Mouse (Mus musculus) activated CD4-positive, CD25-positive, alpha-beta regulatory T cell, adult 4 months (primary cell): ENCODE measurements around the gene Gtf2h4. TPM values are rescaled to one million over a fixed set of nuclear protein-coding genes. Genes with fewer than 3 reads are reported as not detected.

ENCODE experiments used
- ATAC-seq: one replicate; pipeline ENCODE4 v1.8.0; 2017
- polyA plus RNA-seq, 2 experiments: library from polyadenylated mRNA; unstranded; fragments of 100-300 nt; shearing (Covaris generic); gene quantifications; one replicate each; pipeline ENCODE4 v1.2.1; 2017

Gene Gtf2h4
- polyA plus RNA-seq, 2 experiments from 2014 or later: 11.5 to 30.4 TPM

DNA sequence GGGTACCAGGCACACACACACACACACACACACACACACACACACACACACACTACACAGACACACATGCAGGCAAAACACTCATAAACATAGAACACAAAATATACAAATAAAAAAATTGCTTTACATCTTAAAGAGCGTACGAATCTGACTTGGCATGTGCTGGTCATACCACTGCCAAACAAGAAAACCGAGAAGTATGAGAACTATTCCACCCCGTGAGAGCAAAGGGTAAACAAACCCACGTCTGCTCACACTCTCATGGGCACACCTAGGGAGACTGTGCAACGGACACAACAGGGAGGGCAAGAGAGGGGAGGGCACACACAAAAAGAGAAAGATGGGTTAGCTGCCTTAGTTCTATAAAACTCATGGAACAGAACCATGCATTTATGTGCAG is 23.2 kb upstream of the Gtf2h4 start:
- ATAC-seq: no peak

DNA sequence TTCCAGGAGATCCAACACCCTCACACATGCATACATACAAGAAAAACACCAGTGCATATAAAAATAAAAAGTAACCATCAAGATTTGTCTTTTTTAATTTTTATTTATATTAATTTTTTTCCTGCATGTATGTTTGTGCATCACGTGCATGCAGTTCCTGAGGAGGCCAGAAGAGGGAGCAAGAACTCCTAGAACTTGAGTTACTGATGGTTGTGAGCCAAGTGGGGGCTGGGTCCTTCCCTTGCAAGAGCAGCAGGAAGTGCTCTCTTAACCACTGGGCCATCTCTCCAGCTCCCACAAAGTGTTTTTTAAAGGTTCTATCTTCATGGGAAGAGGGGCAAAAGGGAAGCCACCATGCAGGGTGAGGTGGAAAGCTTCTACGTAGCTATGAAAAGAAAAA is 21.8 kb upstream of the Gtf2h4 start:
- ATAC-seq: no peak

DNA sequence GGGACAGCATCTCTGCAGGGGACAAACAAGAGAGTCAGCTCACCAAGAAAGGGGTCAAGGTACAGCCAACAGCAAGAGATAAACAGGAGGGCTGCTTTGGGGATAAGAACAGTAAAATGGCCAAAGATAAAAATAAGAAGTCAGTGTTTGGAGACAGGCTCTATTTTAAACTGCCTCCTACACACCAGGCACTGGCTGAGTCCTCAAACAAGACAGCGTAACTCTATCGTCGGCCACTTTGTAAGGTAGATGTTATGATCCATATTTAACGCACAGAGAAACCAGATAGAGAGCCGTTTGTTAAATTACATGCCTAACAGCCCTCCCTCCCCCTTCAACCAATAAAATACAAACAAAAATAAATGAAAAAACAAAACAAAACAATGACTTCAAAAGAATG is 20.4 kb upstream of the Gtf2h4 start:
- ATAC-seq: no peak

DNA sequence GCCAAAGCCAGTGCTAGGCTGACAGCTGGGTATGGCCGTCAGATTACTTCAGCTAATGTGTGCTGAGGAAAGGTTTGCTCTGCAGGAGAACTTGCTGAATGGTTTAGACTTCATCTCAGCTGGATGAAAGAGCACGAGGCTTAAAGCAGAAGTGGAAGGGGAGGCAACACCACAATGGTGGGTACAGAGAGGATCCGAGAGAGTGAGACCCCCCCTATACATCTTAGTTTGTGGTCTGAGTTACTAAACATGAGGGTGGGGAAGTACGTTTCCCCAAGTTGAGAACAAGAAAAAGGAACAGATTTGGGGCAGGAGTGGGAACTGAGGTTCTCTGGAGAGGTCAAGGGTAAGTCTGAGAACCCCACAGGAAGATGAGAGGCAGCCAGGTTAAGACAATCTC is 18.8 kb upstream of the Gtf2h4 start:
- no peak for ATAC-seq

DNA sequence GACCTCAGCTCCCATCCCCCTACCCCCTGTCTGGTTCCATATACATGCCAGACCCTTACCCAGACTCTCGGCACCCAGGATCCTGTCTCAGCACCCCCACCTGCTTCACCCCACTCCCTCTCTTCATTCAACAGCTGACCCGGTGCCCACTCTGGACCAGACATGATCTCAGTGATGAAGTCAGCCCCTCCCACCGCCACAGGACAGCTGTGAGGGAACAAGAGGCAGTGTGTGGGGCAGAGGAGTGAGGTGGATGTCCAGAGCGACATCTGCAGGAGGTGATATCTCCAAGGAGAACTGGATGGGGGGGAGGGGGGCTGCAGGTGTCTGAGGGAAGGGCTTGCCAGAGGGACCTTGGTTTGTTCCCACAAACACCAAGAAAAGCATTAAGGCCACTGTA is 18.3 kb upstream of the Gtf2h4 start:
- ATAC-seq: no peak

DNA sequence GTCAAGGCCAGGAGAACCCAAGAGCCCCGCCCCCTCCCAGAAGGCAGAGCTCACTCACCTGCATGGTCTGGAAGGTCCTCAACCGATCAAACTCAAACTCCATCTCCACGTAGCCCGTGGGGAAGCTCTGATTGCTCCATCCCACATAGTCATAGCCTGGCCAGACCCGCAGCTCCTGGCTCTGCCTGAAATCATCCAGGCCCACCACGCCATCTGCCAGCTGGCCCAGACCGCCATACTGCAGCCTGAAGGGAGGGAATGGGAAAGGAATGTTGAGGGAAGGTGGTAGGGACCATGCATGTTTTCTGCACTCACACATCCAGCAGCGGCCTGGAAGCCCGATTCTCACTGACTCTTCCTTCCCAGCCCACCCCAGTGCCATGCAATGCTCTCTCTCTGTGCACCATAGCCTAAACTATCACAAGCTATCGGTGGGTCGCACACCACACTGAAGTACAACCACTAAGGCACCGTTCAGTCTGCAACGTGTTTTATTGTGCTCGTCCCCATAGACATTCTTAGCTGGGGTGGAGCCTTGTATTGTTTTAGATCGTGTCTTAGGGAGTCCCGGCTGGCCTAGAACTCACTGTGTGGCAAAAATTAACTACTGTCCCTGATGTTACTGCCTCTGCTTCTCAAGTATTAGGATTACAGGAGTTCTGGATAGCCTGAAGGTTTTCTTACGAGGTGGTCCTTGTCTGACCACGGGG is 16.6 kb upstream of the Gtf2h4 start:
- ATAC-seq: no peak

DNA sequence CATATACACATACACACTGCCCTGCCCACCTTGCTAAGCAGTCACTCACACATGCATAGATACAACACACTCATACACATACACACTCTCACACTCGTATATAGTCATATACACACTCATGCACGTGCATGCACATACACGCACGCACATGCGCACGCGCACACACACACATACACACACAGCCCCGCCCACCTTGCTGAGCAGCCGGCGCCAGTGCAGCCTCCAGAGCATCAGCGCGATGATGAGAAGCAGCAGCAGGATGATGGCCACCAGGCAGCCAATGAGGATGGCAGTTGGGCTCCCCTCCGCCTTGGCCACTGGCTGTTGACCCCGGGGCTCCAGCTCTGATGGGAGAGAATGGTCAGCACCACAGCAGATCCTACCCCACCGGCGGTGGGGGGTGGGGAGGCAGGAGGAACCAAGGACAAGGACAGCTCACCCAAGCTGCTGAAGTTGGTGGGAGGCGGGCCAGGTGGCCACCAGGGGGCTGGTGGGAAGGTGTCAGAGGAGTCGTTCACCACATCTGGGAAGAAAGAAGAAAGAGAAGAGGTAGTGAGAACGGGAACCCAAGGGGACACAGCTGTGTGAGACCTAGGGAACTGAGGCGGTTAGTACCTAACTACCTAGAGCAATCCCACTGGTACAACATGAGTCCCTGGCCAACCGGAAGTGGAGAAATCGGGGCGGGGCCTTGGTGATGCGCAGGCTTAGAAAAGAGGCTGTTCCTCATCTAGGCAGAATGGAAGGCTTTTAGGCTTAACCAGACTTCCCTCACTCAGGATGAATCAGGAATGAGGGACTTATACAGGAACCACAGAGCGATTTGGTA is 15.0 kb upstream of the Gtf2h4 start:
- ATAC-seq: no peak

DNA sequence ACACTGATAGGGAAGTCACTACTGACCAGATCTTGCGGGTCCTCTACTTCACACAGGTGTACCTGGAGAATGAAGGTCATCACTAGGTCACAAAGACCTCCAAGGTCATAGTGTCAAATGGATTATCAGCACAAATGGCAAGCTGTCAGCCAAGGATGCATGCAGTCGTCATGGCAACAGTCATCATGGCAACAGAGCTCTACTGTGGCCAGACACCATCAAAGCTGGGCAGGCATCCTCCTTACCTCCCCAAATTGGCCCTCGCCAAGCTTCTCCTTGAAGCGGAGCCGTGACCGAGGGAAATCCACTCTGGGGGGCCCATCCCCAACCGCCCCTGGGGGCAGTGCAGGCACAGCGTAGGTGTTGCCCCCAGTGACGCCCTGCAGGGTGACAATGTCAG is 11.5 kb upstream of the Gtf2h4 start:
- no peak for ATAC-seq

DNA sequence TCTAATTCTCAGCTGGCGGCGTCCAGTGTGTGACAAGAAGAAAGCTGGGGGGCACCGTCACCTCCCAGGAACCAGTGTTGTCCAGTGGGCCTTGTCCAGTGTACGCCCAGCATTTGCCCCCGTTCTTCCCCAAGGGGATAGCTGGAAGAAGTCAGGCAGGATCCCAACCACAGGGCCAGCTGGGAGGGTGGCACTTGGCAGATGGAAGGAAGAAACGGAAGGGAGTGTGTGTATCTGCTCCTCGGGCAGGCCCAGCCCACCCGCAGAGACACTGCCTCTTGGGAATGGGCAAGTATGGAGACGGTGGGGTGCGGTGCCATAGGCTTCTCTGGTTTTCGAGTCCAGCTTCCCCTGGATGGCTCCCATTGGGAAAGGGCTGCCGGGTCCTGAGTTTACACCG is 8.4 kb upstream of the Gtf2h4 start:
- ATAC-seq: no peak

DNA sequence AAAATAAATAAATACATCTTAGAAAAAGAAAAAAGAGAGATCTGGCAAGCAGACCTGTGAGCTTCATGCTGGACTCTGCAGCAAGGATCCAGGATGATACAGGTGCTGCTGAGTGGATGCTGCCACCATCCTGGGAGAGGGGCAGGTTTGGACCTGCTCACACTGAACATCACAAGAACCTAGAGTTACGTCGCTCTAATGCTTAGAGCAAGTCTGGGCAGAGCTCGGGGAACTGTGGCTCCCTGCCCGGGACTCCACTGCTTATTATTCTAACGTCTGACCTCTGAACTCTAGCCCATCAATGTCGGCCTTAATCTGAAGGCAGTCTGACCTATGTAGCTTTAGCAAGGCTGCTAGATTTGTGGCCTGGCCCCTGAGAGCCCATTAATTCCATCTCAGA is 7.1 kb upstream of the Gtf2h4 start:
- no peak for ATAC-seq

DNA sequence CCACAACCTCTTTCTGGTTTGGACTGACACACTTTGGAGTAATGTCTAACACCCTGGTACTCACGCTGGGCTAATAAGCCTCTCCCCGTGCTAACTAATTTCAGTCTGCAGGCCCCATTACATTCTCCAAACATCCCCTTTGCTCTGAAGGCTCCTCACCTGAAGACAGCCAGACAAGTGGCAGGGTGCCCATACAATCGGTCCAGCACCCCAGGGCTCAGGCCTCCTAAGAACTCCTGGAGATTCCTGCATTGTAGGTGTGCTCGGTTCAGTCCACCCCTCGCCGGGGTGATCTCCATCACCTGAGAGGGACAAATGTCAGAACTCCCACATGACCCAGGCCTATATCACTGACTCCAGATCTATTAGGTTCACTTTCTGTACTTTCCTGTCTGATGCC is 1.0 kb downstream of the Gtf2h4 start:
- ATAC-seq: no peak

DNA sequence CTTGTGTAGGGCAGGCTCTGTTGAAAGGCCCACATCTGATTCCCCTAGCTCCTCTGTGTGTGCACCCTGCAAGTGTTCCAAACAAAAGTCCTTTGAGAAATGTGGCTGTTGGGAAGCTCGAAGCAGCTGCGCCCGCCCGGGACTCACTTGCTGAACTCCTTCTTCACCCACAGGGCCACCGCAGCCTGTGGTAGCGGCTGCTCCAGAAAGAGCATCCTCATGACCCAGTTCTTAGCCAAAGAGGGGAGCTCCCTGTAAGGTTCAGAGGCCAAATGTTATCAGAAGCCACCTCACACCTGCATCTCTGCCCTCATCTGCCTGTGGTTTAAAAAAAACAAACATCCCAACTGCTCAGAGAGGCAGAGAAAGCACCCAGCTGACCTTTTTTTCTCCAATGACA is 1.7 kb downstream of the Gtf2h4 start:
- no peak for ATAC-seq

DNA sequence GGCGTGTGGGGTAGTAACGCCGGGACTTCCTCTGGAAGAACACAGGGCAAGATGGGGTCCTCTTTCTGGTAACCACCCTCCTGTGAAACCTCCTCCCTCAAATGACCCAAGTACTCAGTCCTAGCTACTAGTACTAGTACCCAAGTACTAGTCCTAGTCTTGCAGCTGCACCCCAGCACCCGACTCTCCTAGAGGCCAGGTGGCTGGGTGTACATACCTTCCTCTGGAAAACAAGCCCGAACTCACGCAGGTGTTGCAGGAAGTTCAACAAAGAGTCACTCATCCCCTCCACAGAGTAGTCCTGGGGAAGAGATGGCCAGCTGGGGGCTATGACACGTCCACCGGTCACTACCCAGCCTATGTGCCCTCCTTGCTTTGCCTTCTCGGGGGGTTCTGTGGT is 3.8 kb downstream of the Gtf2h4 start:
- no peak for ATAC-seq

DNA sequence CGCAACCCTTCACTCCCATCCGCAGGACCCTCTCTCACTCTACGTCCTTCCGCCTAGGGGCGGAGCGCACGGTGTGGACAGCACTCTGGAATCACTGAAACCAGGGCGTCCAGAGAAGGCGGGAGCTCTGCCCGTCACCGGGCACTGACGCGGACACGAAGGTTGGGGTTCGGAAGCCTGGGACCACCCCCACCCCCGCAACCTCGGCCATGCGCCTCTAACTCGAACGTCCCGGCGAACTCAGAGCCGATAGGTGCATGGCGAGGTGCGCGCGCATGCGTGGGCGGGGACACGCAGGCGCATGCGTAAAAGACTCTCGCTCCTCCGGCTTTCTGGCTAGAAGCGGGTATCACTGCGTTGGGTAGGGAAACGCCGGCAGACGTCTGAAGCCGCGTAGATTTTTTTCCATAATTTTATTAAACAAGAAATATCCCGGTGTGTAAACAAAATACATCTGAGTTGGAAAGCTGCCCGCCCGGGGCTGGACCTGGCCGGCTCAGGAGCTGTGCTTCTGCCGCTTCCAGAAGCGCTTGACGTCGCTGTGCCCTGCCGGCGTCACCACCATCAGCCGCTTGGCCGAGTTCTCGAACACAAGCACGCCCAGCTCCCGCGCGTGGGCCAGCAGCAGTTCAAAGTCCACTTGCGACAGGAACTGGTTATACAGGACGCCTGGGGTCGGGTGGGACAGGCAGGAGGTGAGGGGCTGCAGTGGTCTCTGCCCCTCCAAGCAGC is 6.0 kb downstream of the Gtf2h4 start, which contains the start of gene Vars2:
Vars2 (minus strand) TSS at position 259 of the 732 bp plus-strand sequence.
- peak; percentile 86 for ATAC-seq

DNA sequence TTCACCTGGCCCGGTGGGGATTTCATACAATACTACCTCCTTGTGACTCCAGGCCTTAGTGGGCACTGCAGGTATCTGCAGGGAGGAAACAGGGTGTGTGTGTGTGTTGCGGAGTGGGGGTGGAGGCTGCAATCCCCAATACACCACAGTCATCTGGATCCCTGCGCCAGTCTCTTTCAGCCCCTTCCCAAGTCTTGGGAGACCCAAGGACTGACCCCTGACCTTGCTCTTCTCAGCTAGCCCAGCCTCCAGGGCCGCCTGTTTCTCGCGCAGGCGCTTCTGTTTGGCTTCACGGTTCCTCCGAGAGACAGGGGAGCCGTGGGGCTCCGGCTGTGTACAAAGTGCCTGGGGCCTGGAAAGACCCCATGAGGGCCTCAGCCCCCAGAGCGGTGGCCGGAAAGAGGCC is 6.7 kb downstream of the Gtf2h4 start:
- ATAC-seq: no peak

DNA sequence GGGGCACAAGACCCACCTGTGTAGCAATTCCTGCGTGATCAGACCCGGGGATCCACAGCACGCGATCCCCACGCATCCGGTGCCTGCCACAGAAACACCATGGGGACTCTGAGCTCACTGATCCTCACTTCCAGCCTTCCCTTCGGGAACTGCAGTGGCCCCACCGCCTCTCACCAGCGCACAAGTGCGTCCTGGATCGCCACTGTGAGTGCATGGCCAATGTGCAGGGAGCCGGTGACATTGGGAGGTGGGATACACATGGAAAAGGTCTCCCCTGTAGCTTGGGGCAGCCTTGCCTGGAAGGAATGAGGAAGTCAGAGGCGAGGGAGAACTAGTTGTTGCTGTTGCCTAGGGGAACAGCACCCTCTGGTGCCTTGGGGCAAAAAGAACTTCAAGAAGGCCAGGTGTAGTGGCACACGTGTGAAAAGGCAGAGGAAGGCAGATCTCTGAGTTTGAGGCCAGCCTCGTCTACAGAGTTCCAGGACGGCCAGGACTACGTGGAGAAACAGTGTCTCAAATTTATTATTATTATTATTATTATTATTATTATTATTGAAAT is 7.5 kb downstream of the Gtf2h4 start:
- no peak for ATAC-seq

DNA sequence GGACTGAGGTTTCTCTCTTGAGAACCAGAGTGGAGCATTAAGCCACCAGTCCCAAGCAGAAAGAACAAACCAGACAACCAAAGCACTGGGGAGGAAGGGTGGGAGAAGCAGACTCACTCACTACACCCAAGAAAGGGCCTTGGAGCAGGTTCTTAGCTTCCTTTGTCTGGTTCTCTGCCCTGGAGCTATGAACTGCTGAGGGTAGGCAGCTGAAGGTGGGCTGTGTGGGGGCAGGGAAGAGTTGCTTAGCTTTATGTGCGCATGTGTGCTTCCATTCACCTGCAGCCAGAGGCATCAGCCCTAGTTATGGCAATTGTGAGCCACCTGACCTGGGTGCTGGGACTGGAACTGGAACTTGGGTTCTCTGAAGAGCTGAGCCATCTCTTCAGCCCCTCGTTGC is 20.5 kb downstream of the Gtf2h4 start:
- ATAC-seq: no peak

DNA sequence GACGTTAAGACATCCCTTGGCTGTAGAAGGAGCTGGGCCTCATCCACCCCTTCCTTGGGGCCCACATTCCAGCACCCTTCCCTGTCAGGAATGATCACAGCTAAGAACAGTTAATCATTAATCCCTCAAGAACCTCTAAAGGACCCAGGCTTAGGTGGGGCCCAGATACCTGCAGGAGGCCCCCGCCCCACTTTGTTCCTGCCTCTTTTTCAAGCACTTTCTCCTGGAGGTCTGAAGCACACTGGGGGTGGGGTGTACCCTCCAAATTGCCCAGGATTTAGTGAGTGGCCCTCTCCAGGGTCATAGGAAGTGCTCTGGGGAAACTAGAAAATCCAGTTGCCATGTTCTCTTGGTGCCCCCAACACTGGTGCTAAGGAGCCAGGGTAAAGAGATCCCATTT is 24.1 kb downstream of the Gtf2h4 start:
- ATAC-seq: no peak

DNA sequence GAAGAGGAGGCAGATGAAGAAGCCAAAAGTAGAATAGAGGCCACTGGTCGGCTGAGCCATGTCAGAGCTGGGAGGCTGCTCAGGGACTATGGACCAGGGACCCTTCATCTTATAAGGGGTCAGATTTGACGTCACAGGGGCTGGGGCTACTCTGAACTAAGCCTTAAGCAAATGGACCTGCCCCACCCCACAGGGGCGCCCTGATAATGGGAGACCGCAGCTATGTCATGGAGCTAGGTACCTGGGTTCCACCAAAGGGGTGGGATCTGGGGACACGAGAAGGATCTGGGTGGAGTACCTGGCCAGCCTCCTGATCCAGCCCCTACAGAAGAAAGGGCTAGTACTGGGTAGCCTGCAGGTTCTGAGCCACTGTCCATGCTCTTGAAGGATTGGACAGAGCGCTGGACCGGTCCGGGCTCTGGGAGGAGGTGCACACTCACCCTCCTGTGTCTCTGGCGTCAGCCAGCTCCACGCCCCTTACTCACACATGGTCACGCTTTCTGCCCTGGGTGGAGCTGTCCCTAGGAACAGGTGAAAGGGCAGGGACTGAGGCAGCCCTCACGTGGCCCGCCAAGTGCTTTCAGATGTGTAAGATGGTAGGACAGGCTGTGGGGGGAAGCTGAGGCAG is 29.8 kb downstream of the Gtf2h4 start, which contains the start of gene Mucl3:
Mucl3 (minus strand) TSS at position 87 of the 628 bp plus-strand sequence.
- ATAC-seq: no peak

DNA sequence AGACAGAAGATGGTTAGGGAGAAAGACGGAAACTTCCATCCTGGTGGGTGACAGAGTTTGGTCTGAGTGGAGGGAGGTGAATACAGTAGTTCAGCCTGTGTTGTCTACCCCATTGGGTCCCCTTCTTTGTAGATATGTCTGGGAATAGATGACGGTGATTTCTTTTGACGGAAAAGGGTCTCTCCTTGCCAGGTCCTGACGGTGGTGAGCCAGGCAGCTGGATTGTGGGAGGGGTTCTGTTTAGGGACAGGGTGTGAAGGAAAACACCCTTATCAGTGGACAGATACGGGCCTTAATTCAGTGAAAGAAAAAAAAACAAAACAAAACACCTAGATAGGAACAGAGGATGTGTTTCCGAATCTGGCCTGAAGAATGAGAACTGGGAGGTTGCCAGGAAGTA is 34.2 kb downstream of the Gtf2h4 start:
- no peak for ATAC-seq

DNA sequence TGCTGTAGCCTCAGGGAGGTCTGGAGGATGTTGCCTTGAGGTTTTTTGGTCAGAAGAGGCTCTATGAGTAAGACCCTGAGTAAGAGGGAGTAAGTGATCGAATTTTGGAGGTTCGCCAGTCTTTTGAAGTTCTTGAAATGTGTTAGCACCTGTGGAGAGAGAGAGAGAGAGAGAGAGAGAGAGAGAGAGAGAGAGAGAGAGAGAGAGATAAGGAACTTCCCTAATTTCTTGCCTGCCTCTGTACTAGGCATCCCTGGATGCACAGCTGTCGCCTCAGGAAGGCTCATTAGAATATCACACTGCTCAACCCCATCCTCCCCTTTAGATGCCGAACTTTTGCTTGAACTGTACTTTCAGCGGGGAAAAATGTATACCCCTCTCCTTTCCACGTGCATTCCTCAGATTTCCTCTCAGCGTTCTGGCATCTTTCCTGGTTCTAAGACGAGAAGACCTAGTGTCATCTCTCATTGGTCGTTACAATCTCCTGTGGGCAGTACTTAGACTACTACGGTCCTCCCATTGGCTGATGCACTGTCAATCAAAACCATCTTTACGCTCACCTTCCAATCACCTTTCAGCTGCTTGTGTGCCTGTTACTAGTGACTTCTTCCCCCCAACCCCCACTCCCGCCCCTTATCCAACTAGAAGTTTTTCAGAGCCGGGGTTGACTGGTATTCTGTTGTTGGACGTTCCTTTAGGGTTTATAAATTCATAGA is 34.9 kb downstream of the Gtf2h4 start:
- peak; percentile 72 for ATAC-seq

DNA sequence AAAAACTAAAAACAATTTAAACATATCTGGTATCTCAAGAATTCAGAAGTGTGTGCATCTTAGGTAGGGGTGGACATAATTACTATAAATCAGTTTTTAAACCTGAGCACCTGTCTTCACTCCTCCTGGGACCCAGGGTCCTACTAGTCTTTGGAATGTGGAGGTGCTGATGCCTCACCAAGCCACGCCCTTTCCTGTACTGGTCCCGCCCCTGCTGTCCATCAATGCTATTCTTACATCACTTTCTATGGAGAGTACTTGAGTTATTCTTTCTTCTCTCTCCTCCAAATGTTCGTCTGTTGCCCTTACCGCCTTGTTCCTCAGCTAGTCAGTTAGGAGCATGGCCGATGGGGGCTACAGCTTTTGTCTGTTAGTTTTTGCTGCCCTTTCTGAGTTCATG is 37.2 kb downstream of the Gtf2h4 start:
- ATAC-seq: no peak
